Mouse (Mus musculus) MEL (cell line): Measurements from ENCODE around the gene Prr15. TPM values are rescaled to one million over a fixed set of nuclear protein-coding genes. Genes with fewer than 3 reads are reported as not detected.

Experiments
- DNase-seq: peaks from one replicate; pipeline ENCODE4 v3.0.0; 2011; ENCODE audit warnings: low read depth, low spot score
- H3K27ac ChIP-seq: 2 replicates; pipeline ENCODE4 v1.5.1; 2012; ENCODE audit warnings: low read depth, mild to moderate bottlenecking, control low read depth, low read length, moderate library complexity; ENCODE audit not compliant: control insufficient read depth
- H3K27me3 ChIP-seq, 2 experiments: fragments of 150-350 bp in 1 of 2; sonication (generic) in 1 of 2; 2 replicates each; pipeline ENCODE4 v1.6.1; 2012; ENCODE audit warnings: low read length in 2 of 2, mild to moderate bottlenecking in 2 of 2, improper control_type of control experiment in 1 of 2, moderate library complexity in 1 of 2; ENCODE audit not compliant: insufficient read depth in 2 of 2, control insufficient read depth in 1 of 2
- H3K36me3 ChIP-seq, 2 experiments: 2 replicates each; pipeline ENCODE4 v1.6.1; 2012 to 2014; ENCODE audit warnings: low read length in 2 of 2, improper control_type of control experiment in 1 of 2, inconsistent platforms in 1 of 2, mild to moderate bottlenecking in 1 of 2; ENCODE audit not compliant: insufficient read depth in 2 of 2, control insufficient read depth in 1 of 2
- H3K4me1 ChIP-seq, 2 experiments: fragments of 150-350 bp in 1 of 2; sonication (generic) in 1 of 2; 2 replicates each; pipeline ENCODE4 v1.6.1; 2012; ENCODE audit warnings: low read length in 2 of 2, improper control_type of control experiment in 1 of 2, mild to moderate bottlenecking in 1 of 2; ENCODE audit not compliant: insufficient read depth in 2 of 2, control insufficient read depth in 1 of 2
- H3K4me3 ChIP-seq, 2 experiments: fragments of 150-350 bp in 1 of 2; sonication (generic) in 1 of 2; 2 replicates each; pipeline ENCODE4 v1.5.1; 2012; ENCODE audit warnings: low read depth in 2 of 2, low read length in 2 of 2, mild to moderate bottlenecking in 2 of 2, moderate library complexity in 2 of 2, control low read depth in 1 of 2, improper control_type of control experiment in 1 of 2; ENCODE audit not compliant: control insufficient read depth in 1 of 2, insufficient read depth in 1 of 2
- H3K79me2 ChIP-seq: 2 replicates; pipeline ENCODE4 v1.6.1; 2012; ENCODE audit warnings: mild to moderate bottlenecking, low read length, moderate library complexity; ENCODE audit not compliant: control insufficient read depth, poor library complexity, insufficient read depth
- H3K9ac ChIP-seq: 2 replicates; pipeline ENCODE4 v1.6.1; 2012; ENCODE audit warnings: low read depth, mild to moderate bottlenecking, control low read depth, low read length, moderate library complexity; ENCODE audit not compliant: control insufficient read depth, poor library complexity, severe bottlenecking
- H3K9me3 ChIP-seq: fragments of 150-350 bp; sonication (generic); replicated peaks from 2 replicates; pipeline ENCODE4 v1.6.1; 2012; ENCODE audit warnings: mild to moderate bottlenecking, low read length, improper control_type of control experiment, moderate library complexity; ENCODE audit not compliant: insufficient read depth
- BHLHE40 ChIP-seq: IDR thresholded peaks from 2 replicates; pipeline ENCODE4 v1.6.1; 2012; ENCODE audit warnings: low read depth, mild to moderate bottlenecking, inconsistent platforms, low read length, improper control_type of control experiment, borderline replicate concordance
- CTCF ChIP-seq, 3 experiments: IDR thresholded peaks in 2 of 3; conservative IDR thresholded peaks in 1 of 3; 2 replicates each; pipeline ENCODE4 v1.5.1; 2011 to 2012; ENCODE audit warnings: low read length in 3 of 3, low read depth in 2 of 3, mild to moderate bottlenecking in 2 of 3, improper control_type of control experiment in 1 of 3, inconsistent platforms in 1 of 3, mixed read lengths in 1 of 3, moderate library complexity in 1 of 3; ENCODE audit not compliant: control insufficient read depth in 1 of 3, insufficient read depth in 1 of 3, poor library complexity in 1 of 3, severe bottlenecking in 1 of 3
- ELF1 ChIP-seq: IDR thresholded peaks from 2 replicates; pipeline ENCODE4 v1.6.1; 2014; ENCODE audit warnings: low read depth, mild to moderate bottlenecking, inconsistent platforms, low read length, improper control_type of control experiment, moderate library complexity
- EP300 ChIP-seq, 2 experiments: IDR thresholded peaks; 2 replicates each; pipeline ENCODE4 v1.6.1; 2011; ENCODE audit warnings: improper control_type of control experiment in 2 of 2, low read length in 2 of 2, low read depth in 1 of 2, mild to moderate bottlenecking in 1 of 2
- GABPA ChIP-seq: IDR thresholded peaks from 2 replicates; pipeline ENCODE4 v1.6.1; 2012; ENCODE audit warnings: low read depth, mild to moderate bottlenecking, inconsistent platforms, low read length, improper control_type of control experiment, moderate library complexity
- GATA1 ChIP-seq: IDR thresholded peaks from 2 replicates; pipeline ENCODE4 v1.6.1; 2011; ENCODE audit warnings: low read depth, low read length, improper control_type of control experiment
- HCFC1 ChIP-seq: IDR thresholded peaks from 2 replicates; pipeline ENCODE4 v1.6.1; 2012; ENCODE audit warnings: low read depth, mild to moderate bottlenecking, inconsistent platforms, low read length, improper control_type of control experiment, moderate library complexity
- MAX ChIP-seq: IDR thresholded peaks from 2 replicates; pipeline ENCODE4 v1.6.1; 2011; ENCODE audit warnings: low read length, improper control_type of control experiment
- MEF2A ChIP-seq: IDR thresholded peaks from 2 replicates; pipeline ENCODE4 v1.6.1; 2014; ENCODE audit warnings: low read depth, mild to moderate bottlenecking, inconsistent platforms, low read length, improper control_type of control experiment; ENCODE audit not compliant: poor library complexity, insufficient replicate concordance, severe bottlenecking; ENCODE audit errors: extremely low read depth
- MXI1 ChIP-seq: IDR thresholded peaks from 2 replicates; pipeline ENCODE4 v1.6.1; 2011; ENCODE audit warnings: mild to moderate bottlenecking, low read depth, low read length, improper control_type of control experiment
- MYB ChIP-seq: IDR thresholded peaks from 2 replicates; pipeline ENCODE4 v1.6.1; 2011; ENCODE audit warnings: mild to moderate bottlenecking, low read depth, low read length, improper control_type of control experiment
- MYC ChIP-seq: IDR thresholded peaks from 2 replicates; pipeline ENCODE4 v1.6.1; 2011; ENCODE audit warnings: low read depth, mild to moderate bottlenecking, low read length, improper control_type of control experiment, moderate library complexity
- RAD21 ChIP-seq: IDR thresholded peaks from 2 replicates; pipeline ENCODE4 v1.6.1; 2011; ENCODE audit warnings: mild to moderate bottlenecking, low read depth, low read length, improper control_type of control experiment
- SIN3A ChIP-seq: IDR thresholded peaks from 2 replicates; pipeline ENCODE4 v1.6.1; 2012; ENCODE audit warnings: low read length, improper control_type of control experiment, inconsistent platforms
- SMC3 ChIP-seq: IDR thresholded peaks from 2 replicates; pipeline ENCODE4 v1.6.1; 2011; ENCODE audit warnings: low read depth, low read length, improper control_type of control experiment
- TAL1 ChIP-seq: IDR thresholded peaks from 2 replicates; pipeline ENCODE4 v1.6.1; 2012; ENCODE audit warnings: mild to moderate bottlenecking, inconsistent platforms, low read length, moderate library complexity, mixed read lengths
- TCF12 ChIP-seq: IDR thresholded peaks from 2 replicates; pipeline ENCODE4 v1.6.1; 2014; ENCODE audit warnings: low read depth, mild to moderate bottlenecking, inconsistent platforms, low read length, improper control_type of control experiment, moderate library complexity
- USF1 ChIP-seq: IDR thresholded peaks from 2 replicates; pipeline ENCODE4 v1.6.1; 2014; ENCODE audit warnings: low read depth, mild to moderate bottlenecking, inconsistent platforms, low read length, improper control_type of control experiment, moderate library complexity
- USF2 ChIP-seq, 2 experiments: IDR thresholded peaks; 2 replicates each; pipeline ENCODE4 v1.6.1; 2011 to 2012; ENCODE audit warnings: improper control_type of control experiment in 2 of 2, low read length in 2 of 2, borderline replicate concordance in 1 of 2, inconsistent platforms in 1 of 2, low read depth in 1 of 2, mild to moderate bottlenecking in 1 of 2; ENCODE audit not compliant: insufficient read depth in 1 of 2
- ZNF384 ChIP-seq: IDR thresholded peaks from 2 replicates; pipeline ENCODE4 v1.6.1; 2012; ENCODE audit warnings: low read depth, mild to moderate bottlenecking, inconsistent platforms, low read length, improper control_type of control experiment
- polyA plus RNA-seq, 2 experiments: library from polyadenylated mRNA; stranded (reverse) in 1 of 2; unstranded in 1 of 2; fragments of >175 nt in 1 of 2; fragments of >200 nt in 1 of 2; gene quantifications; 2 replicates each; pipeline versions ENCODE4 v1.2.1 to v1.2.4; 2012; ENCODE audit warnings: low replicate concordance in 2 of 2, low read depth in 1 of 2; ENCODE audit not compliant: insufficient read length in 2 of 2, insufficient read depth in 1 of 2, missing spikeins in 1 of 2
- total RNA-seq: library from RNA; depleted of rRNA; stranded (reverse); fragments of 300-350 nt; gene quantifications from 2 replicates; pipeline ENCODE4 v1.2.3, GENCODE M21; 2012

Gene Prr15
- total and polyA plus RNA-seq, 3 experiments = not detected

DNA sequence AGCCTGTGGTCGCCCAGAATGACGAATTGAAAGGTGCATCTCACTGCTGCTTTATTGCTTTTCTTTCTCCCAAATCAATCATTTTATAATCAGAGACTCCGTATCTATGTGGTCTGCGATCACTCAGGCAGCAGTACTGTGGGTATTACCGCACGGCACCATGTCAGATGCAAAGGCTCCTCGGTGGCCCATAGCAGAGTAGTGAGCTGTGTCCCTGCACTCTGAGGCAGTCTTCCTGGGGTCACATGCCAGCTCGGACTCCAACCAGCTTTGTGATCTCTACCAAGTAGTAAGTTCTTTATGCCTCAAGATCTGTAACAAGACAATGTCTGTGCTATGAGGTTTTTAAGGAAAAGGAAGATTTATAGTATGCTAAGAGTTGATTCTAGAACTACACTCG is 7.0 kb upstream of the Prr15 start (continued):
- TF ChIP-seq EP300 (IDR thresholded peaks at IDR 0.05; ENCODE audit: low read depth in 1 of 2, low read length in 2 of 2) (no peak), GABPA (no peak), BHLHE40 (no peak), USF1 (no peak)

DNA sequence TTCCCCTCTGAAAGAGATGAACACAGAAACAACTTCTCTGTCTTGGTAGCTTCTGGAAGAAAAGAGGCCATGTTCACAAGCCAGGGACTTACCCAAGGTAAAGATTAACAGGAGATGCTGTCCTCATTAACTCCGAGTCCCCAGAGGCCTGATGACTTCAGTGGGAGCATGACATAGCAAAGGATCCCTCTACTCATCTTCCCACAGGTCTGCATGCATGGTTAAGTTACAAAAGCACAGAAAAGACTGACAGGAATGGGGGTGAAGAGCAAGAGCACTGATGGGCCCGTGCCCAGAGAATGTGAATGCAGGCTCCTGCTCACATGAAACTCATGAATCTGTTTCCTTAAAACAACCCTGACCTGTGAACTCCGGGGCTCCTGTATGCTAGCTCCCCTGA is 6.4 kb upstream of the Prr15 start:
- Histone ChIP-seq H3K9ac (no peak overlapping the region), H3K36me3 (no peaks in the 10 kb centered on the region), H3K79me2 (no peaks in the 10 kb centered on the region), H3K4me3 (no peak overlapping the region), H3K27ac (no peak overlapping the region), H3K27me3 (no peaks in the 10 kb centered on the region), H3K9me3 (no peaks in the 10 kb centered on the region), H3K4me1 (no peaks in the 10 kb centered on the region)
- no peak for TF ChIP-seq TAL1
- TF ChIP-seq GATA1 = no peak
- no peak for TF ChIP-seq MYB
- no peak for TF ChIP-seq ELF1
- TF ChIP-seq EP300 (IDR thresholded peaks at IDR 0.05; ENCODE audit: low read depth in 1 of 2, low read length in 2 of 2) = no peak
- TF ChIP-seq RAD21 = no peak
- no peak for TF ChIP-seq MAX
- TF ChIP-seq MXI1 = no peak
- TF ChIP-seq CTCF (IDR thresholded peaks at IDR 0.05 in 2 of 3, conservative IDR thresholded peaks at IDR 0.05 in 1 of 3; ENCODE audit: control insufficient read depth in 1 of 3, insufficient read depth in 1 of 3, low read depth in 2 of 3, low read length in 3 of 3, poor library complexity in 1 of 3, severe bottlenecking in 1 of 3) = no peak
- no peak for TF ChIP-seq SMC3
- TF ChIP-seq TCF12 = no peak
- TF ChIP-seq SIN3A = no peak
- no peak for TF ChIP-seq HCFC1
- TF ChIP-seq ZNF384 = no peak
- TF ChIP-seq USF2 (IDR thresholded peaks at IDR 0.05; ENCODE audit: borderline replicate concordance in 1 of 2, insufficient read depth in 1 of 2, low read depth in 1 of 2, low read length in 2 of 2) = no peak
- TF ChIP-seq MYC = no peak
- no peak for TF ChIP-seq MEF2A
- no peak for DNase-seq

DNA sequence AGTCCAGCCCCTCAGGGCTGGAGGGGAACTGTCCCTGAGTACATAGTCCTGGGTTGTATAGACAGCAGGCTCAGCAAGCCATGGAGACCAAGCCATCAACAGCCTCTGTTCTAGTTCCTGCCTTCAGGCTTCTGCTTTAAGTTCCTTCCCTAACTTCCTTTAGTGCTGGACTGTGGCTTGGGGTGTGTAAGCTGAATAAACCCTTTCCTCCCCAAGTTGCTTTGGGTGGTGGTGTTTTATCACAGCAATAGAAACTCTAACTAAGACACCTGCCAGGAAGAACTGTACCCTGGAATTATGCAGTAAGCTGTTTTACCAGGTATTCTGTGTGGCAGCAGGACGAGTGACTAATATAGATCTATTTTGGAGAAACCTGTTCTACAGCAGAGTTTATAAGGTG is 5.4 kb upstream of the Prr15 start:
- H3K36me3 ChIP-seq = no peaks in the 10 kb centered on the region
- no peaks in the 10 kb centered on the region for H3K79me2 ChIP-seq
- H3K4me1 ChIP-seq = no peaks in the 10 kb centered on the region
- H3K27ac ChIP-seq = no peak overlapping the region
- no peaks in the 10 kb centered on the region for H3K9me3 ChIP-seq
- no peak overlapping the region for H3K9ac ChIP-seq
- TF ChIP-seq MYC (no peak), TCF12 (no peak)
- TF ChIP-seq, all 39 proteins: peak for 0
- no peak overlapping the region for H3K4me3 ChIP-seq
- no peaks in the 10 kb centered on the region for H3K27me3 ChIP-seq
- no peak for DNase-seq
